Mouse (Mus musculus) testis, adult 2 months (tissue): Measurements from ENCODE around the gene Pdha1. TPM values are rescaled to one million over a fixed set of nuclear protein-coding genes. Genes with fewer than 3 reads are reported as not detected.

Experiments used
- H3K27ac ChIP-seq: fragments of 200-500 bp; 2 replicates; pipeline ENCODE4 v1.5.1; 2012; ENCODE audit warnings: low read depth, low read length; ENCODE audit not compliant: control insufficient read depth, insufficient read depth
- H3K27me3 ChIP-seq: fragments of 200-500 bp; 2 replicates; pipeline ENCODE4 v1.6.1; 2012; ENCODE audit warnings: mild to moderate bottlenecking, low read length, moderate library complexity; ENCODE audit not compliant: control insufficient read depth, insufficient read depth
- H3K36me3 ChIP-seq: fragments of 200-500 bp; 2 replicates; pipeline ENCODE4 v1.6.1; 2012; ENCODE audit warnings: mild to moderate bottlenecking, low read length; ENCODE audit not compliant: control insufficient read depth, insufficient read depth
- H3K4me1 ChIP-seq: fragments of 200-500 bp; 2 replicates; pipeline ENCODE4 v1.6.1; 2012; ENCODE audit warnings: low read length; ENCODE audit not compliant: control insufficient read depth, insufficient read depth
- H3K4me3 ChIP-seq: fragments of 200-500 bp; 2 replicates; pipeline ENCODE4 v1.5.1; 2012; ENCODE audit warnings: low read depth, mild to moderate bottlenecking, low read length, moderate library complexity, mixed read lengths; ENCODE audit not compliant: control insufficient read depth
- CTCF ChIP-seq: fragments of 200-500 bp; IDR thresholded peaks from 2 replicates; pipeline ENCODE4 v1.5.1; 2012; ENCODE audit warnings: low read depth, mild to moderate bottlenecking, inconsistent platforms, low read length, moderate library complexity; ENCODE audit not compliant: control insufficient read depth, insufficient read depth, insufficient replicate concordance
- POLR2A ChIP-seq: fragments of 200-500 bp; IDR thresholded peaks from 2 replicates; pipeline ENCODE4 v1.6.1; 2012; ENCODE audit warnings: low read depth, mild to moderate bottlenecking, inconsistent platforms, low read length, moderate library complexity; ENCODE audit not compliant: control insufficient read depth
- polyA plus RNA-seq: library from polyadenylated mRNA; depleted of rRNA; stranded (reverse); fragments of >200 nt; gene quantifications from 2 replicates; pipeline ENCODE4 v1.2.3, GENCODE M21; 2012

The Pdha1 gene
- polyA plus RNA-seq, 1 experiment = 3.3 TPM

DNA sequence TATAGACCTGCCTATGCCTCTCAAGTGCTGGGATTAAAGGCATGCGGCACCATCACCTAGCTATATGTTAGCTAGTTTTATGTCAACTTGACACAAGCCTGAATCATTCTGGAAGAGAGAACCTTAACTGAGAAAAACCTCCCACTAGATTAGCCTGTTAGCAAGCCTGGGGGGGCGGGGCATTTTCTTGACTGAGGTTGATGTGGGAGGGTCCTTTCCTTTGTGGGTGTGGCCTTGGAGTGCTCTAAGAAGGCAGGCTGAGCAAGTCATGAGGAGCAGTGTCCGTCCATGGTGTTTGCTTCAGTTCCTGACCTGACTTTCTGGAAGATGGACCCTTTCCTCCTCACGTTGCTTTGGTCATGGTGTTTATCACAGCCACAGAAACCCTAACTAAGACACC lies 8.6 kb upstream of the Pdha1 start:
- Histone ChIP-seq H3K27ac (no peak overlapping the region), H3K4me1 (no peaks in the 10 kb centered on the region)
- TF ChIP-seq POLR2A = no peak
- TF ChIP-seq CTCF = no peak

DNA sequence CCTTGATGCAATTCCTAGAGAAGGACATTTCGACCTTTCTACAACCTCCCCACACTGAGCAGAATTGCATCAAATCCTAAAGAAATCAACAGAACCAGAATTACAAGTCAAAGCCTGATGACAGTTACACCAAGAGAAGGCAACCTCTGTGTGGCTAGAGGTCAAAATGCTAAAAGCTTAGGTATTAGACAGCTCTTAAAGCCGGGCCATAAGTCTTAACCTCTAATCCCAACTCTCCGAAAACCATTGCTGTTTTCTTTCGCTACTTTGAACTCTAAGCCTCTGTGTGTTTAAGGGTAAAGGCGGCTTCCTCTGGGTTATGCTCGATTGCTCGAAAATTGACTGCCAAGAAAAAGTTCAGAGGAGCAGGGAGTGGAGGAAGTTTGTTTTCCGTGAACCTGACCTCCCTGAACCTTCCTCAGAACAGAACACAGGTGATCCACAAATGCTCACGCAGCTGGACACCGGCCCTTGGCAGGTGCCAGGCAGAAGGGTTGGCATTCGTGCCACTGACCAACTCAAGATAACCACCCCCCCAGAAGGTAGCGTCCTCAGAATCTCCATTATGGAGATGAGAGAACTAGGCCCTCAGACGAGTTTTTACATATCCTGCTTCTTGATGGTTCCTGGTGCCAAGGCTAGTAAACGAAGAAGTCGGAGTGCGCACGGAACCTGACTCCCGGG lies 894 bp downstream of the Pdha1 start:
- H3K27me3 ChIP-seq = no peaks in the 10 kb centered on the region
- peak overlapping the region; percentile 84 for H3K4me3 ChIP-seq
- H3K27ac ChIP-seq = no peak overlapping the region; the same call in 1 of the 2 replicates
- H3K36me3 ChIP-seq = no peaks in the 10 kb centered on the region
- TF ChIP-seq CTCF (no peak), POLR2A (no peak)
- no peaks in the 10 kb centered on the region; the same call in 1 of the 2 replicates for H3K4me1 ChIP-seq

More for the DNA sequence above, 8.6 kb upstream of the Pdha1 start:
- no peaks in the 10 kb centered on the region for H3K27me3 ChIP-seq
- no peak overlapping the region for H3K4me3 ChIP-seq
- no peaks in the 10 kb centered on the region for H3K36me3 ChIP-seq

DNA sequence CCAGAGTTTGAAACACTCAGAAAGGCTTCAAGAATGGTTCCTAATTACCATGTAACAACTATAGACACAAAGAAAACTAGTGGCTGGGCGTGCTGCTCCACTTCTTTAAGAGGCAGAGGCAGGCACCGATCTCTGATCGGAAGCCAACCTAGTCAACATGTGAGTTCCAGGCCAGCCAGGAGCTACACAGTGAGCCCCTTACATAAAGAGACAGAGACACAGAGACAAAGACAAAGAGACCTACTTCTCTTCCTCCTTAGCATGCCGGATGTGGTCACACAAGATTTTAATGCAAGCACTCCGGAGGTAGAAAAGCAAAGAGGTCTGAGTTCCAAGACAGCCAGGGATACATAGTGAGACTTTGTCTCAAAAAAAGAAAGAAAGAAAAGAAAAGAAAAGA lies 2.1 kb downstream of the Pdha1 start:
- no peak overlapping the region for H3K4me3 ChIP-seq
- H3K36me3 ChIP-seq = no peaks in the 10 kb centered on the region
- no peaks in the 10 kb centered on the region; the same call in 1 of the 2 replicates for H3K4me1 ChIP-seq
- TF ChIP-seq CTCF (no peak), POLR2A (no peak)
- no peaks in the 10 kb centered on the region for H3K27me3 ChIP-seq
- H3K27ac ChIP-seq = no peak overlapping the region

DNA sequence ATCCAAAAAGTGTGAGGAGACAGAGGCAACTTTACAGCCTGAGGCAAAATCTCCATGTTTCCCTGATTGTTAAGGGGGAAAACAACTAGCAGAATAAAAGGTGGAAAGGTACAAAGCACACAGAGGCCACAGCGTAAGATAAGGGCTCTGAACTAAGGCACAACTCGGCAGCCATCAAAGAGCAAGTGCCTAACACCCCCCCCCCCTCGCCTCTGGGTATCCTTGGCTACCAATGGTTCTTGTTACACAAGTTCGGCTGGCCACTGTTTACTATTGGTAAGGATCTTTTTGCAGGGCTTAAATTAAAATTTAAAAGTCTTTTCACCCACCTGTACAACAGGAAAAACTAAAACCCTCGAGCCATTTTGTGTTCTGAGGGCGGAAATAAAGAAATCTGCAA lies 2.5 kb downstream of the Pdha1 start:
- no peaks in the 10 kb centered on the region for H3K36me3 ChIP-seq

DNA sequence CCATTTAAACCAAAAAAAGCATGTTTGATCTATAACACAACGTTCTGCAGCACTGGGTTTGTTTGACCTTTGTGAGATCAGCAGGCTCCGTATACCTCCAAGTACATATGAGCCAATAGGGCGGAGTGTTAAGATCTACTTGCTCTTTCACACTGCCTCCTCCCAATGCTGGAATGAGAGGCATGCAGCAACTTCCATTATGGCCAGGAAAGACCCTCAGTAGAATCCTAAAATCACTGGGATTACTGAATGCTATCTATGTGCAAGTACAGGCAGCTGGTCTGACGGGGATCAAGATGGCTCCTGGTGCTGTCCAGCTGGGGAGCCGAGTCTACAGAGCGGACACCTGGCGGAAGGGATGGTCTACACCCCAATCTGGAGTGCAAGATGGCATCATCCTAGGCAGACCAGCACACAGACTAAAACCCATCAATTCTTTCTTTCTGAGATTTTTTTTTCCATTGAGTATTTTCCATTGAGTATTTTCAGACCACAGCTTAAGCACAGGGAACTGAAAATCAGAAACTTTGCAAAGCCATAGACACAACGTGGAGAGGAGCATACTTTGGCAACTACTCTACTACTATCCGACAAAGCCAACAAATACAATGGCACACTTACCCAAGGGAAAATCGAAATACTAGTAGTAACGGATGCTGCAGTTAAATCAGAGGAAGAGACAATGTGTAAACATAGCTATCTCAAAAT lies 3.9 kb downstream of the Pdha1 start:
- H3K36me3 ChIP-seq = no peaks in the 10 kb centered on the region
- H3K27me3 ChIP-seq = no peaks in the 10 kb centered on the region
- TF ChIP-seq POLR2A = no peak
- no peak for TF ChIP-seq CTCF
- H3K27ac ChIP-seq = no peak overlapping the region
- H3K4me3 ChIP-seq = no peak overlapping the region
- H3K4me1 ChIP-seq = no peaks in the 10 kb centered on the region; the same call in 1 of the 2 replicates

More for the DNA sequence above, 2.5 kb downstream of the Pdha1 start:
- H3K4me3 ChIP-seq = no peak overlapping the region
- H3K27ac ChIP-seq = no peak overlapping the region
- TF ChIP-seq POLR2A = no peak
- no peak for TF ChIP-seq CTCF
- H3K27me3 ChIP-seq = no peaks in the 10 kb centered on the region
- no peaks in the 10 kb centered on the region; the same call in 1 of the 2 replicates for H3K4me1 ChIP-seq

DNA sequence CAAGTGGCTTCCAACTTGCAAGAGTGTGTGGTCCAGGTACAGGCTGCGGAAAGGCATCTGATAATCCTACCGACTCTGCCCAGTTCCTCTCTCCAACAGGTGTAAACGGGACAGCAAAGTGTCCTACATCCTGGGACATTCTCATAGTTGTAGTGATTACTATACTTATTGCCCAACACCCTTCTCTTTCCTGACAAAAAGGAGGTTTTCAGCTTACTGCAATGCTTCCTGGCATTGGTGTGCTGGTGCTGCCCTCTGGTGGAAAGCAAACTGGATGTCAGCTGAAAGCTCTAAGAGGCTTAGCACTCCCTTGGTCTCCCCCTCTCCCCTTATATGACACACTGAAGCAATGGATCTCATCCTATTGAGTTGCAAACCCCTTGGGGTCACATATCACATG lies 21.6 kb downstream of the Pdha1 start:
- no peaks in the 10 kb centered on the region for H3K4me1 ChIP-seq
- TF ChIP-seq CTCF (peak; percentile 33; the same call in 1 of the 2 replicates), POLR2A (no peak)
- no peaks in the 10 kb centered on the region for H3K27me3 ChIP-seq
- no peaks in the 10 kb centered on the region for H3K36me3 ChIP-seq
- H3K4me3 ChIP-seq = no peak overlapping the region
- H3K27ac ChIP-seq = no peak overlapping the region

DNA sequence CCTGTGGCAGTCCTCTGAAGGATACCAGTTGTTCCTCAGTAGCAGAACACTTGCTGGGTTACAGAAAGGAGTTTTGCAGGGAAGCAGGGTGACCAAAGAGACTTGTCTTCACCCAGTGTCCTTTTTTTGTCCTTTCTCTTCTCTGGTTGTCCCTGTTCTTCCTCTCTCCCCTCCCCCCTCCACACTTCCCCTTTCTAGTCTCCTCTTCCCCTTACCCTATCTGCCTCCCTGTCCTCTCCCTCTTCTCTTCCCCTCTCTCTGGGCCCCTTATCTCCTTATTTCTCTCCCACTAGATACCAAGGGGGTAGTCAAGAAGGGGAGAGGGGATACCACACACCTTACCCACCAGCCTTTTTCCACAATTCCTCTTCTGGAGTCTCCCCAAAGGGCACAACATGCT lies 22.1 kb downstream of the Pdha1 start:
- TF ChIP-seq CTCF = no peak
- TF ChIP-seq POLR2A = no peak
- Histone ChIP-seq H3K27me3 (no peaks in the 10 kb centered on the region), H3K4me3 (no peak overlapping the region)

DNA sequence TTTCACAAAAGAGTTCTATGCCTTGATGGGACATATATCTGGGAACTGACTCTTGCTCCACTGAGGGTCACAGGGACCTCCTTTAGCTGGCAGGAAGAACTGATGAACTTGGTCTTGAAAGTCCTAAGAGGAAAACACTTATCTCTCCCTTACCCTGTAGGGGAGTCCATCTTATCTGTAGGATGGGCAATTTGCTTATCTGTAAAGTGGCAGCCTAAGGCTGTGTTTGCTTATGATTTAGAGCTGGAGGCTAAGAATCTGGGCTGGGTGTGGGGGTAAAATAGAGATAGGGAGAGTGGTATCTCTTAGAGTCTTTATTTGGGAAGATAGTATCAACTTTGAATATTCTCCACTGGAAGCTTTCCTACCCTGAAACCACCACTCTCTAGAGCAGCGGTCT lies 24.4 kb downstream of the Pdha1 start:
- no peak for TF ChIP-seq CTCF
- no peak for TF ChIP-seq POLR2A
- no peak overlapping the region for H3K4me3 ChIP-seq
- H3K36me3 ChIP-seq = no peaks in the 10 kb centered on the region
- H3K27ac ChIP-seq = no peak overlapping the region
- no peaks in the 10 kb centered on the region for H3K27me3 ChIP-seq
- H3K4me1 ChIP-seq = no peaks in the 10 kb centered on the region

More for the DNA sequence above, 22.1 kb downstream of the Pdha1 start:
- Histone ChIP-seq H3K36me3 (no peaks in the 10 kb centered on the region), H3K27ac (no peak overlapping the region), H3K4me1 (no peaks in the 10 kb centered on the region)
